Mouse (Mus musculus) C2C12 (cell line): ENCODE measurements around the gene Cpt1a. TPM values are rescaled to one million over a fixed set of nuclear protein-coding genes. Genes with fewer than 3 reads are reported as not detected.

ENCODE experiments used
- H3K27me3 ChIP-seq: one replicate; pipeline ENCODE4 v1.6.1; 2011; ENCODE audit not compliant: control insufficient read depth, insufficient read depth, insufficient read length
- H3K36me3 ChIP-seq: one replicate; pipeline ENCODE4 v1.6.1; 2011; ENCODE audit not compliant: control insufficient read depth, insufficient read depth
- H3K4me3 ChIP-seq: one replicate; pipeline ENCODE4 v1.5.1; 2011; ENCODE audit warnings: mild to moderate bottlenecking, control low read depth; ENCODE audit not compliant: poor library complexity, insufficient read depth, severe bottlenecking
- H3K79me2 ChIP-seq: one replicate; pipeline ENCODE4 v1.6.1; 2011; ENCODE audit not compliant: control insufficient read depth, insufficient read depth
- H3K79me3 ChIP-seq: one replicate; pipeline ENCODE4 v1.6.1; 2011; ENCODE audit warnings: low read depth, control low read depth
- H3ac ChIP-seq: one replicate; pipeline ENCODE3; 2011; ENCODE audit warnings: low read depth; ENCODE audit not compliant: control insufficient read depth, insufficient read length
- CEBPB ChIP-seq: IDR thresholded peaks from one replicate; pipeline ENCODE4 v1.6.1; 2011; ENCODE audit warnings: low read depth, mild to moderate bottlenecking, control low read depth, moderate library complexity
- CTCF ChIP-seq: IDR thresholded peaks from one replicate; pipeline ENCODE4 v1.5.1; 2011; ENCODE audit not compliant: control insufficient read depth, insufficient read depth, insufficient read length
- FOSL1 ChIP-seq: IDR thresholded peaks from one replicate; pipeline ENCODE4 v1.8.0; 2011; ENCODE audit warnings: mild to moderate bottlenecking, low read length; ENCODE audit not compliant: poor library complexity, insufficient read depth, severe bottlenecking
- MAX ChIP-seq: IDR thresholded peaks from one replicate; pipeline ENCODE4 v1.6.1; 2011; ENCODE audit warnings: mild to moderate bottlenecking, control low read depth
- MYOD1 ChIP-seq: IDR thresholded peaks from one replicate; pipeline ENCODE4 v1.6.1; 2011; ENCODE audit warnings: low read depth; ENCODE audit not compliant: control insufficient read depth, insufficient read length
- MYOG ChIP-seq: IDR thresholded peaks from one replicate; pipeline ENCODE4 v1.6.1; 2011; ENCODE audit not compliant: control insufficient read depth, insufficient read length; ENCODE audit errors: extremely low read depth
- USF1 ChIP-seq: IDR thresholded peaks from one replicate; pipeline ENCODE4 v1.6.1; 2011; ENCODE audit warnings: low read depth, mild to moderate bottlenecking, control low read depth, moderate library complexity
- polyA plus RNA-seq: library from polyadenylated mRNA; unstranded; fragments of >200 nt; fragmentation: generic; extraction: Trizol; gene quantifications from one replicate; pipeline ENCODE4 v1.2.1, GENCODE M21; 2012; ENCODE audit warnings: missing spikeins

Gene Cpt1a
- polyA plus RNA-seq, 1 experiment = 56.7 TPM

GRCm38 (mm10) chr19:3353415-3354111 lies 31.4 kb downstream of the Cpt1a start:
- Histone ChIP-seq H3K79me2 (no peaks in the 10 kb centered on the region), H3K79me3 (no peaks in the 10 kb centered on the region), H3K36me3 (peaks cover 15% of the 10 kb centered on the region), H3ac (no peak overlapping the region), H3K27me3 (no peaks in the 10 kb centered on the region), H3K4me3 (no peak overlapping the region)
- TF ChIP-seq MAX (no peak), MYOG (no peak), CEBPB (no peak), FOSL1 (no peak), MYOD1 (no peak), USF1 (no peak), CTCF (no peak)

GRCm38 (mm10) chr19:3355096-3355495 lies 33.0 kb downstream of the Cpt1a start:
- Histone ChIP-seq H3K4me3 (no peak overlapping the region), H3K36me3 (peaks cover 21% of the 10 kb centered on the region), H3K79me2 (no peaks in the 10 kb centered on the region), H3ac (no peak overlapping the region), H3K79me3 (no peaks in the 10 kb centered on the region), H3K27me3 (no peaks in the 10 kb centered on the region)
- no peak for TF ChIP-seq FOSL1
- TF ChIP-seq CTCF = peak; percentile 14

DNA sequence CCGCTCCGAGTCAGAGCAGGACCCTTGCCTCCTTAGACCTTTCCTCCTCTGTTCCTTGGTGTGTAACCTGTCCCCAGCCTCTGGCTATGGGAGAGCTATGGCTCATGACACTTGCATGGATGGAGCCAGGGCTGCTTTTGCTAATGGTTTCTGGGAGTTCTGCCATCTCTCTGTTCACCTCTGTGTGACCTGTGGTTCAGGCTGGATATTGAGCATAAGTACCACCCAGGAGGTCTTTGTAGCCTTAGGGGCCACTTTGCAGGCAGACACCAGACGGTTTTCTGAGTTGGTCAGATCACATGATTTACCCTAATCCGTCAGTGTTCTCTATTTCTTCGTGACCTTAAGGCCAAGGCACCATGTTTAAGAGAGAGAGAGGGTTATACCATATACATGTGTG lies 34.4 kb downstream of the Cpt1a start:
- peaks cover 23% of the 10 kb centered on the region for H3K36me3 ChIP-seq

GRCm38 (mm10) chr19:3357620-3358019 lies 35.5 kb downstream of the Cpt1a start:
- Histone ChIP-seq H3K79me2 (no peaks in the 10 kb centered on the region), H3K36me3 (peaks cover 30% of the 10 kb centered on the region), H3K27me3 (no peaks in the 10 kb centered on the region), H3K79me3 (no peaks in the 10 kb centered on the region), H3ac (no peak overlapping the region), H3K4me3 (no peak overlapping the region)
- TF ChIP-seq USF1 (no peak), CTCF (no peak), FOSL1 (no peak)

More for the DNA sequence above, 34.4 kb downstream of the Cpt1a start:
- TF ChIP-seq CEBPB (no peak), FOSL1 (no peak), MYOG (no peak), MYOD1 (no peak), MAX (no peak), CTCF (no peak), USF1 (no peak)
- Histone ChIP-seq H3K79me3 (no peaks in the 10 kb centered on the region), H3ac (no peak overlapping the region), H3K79me2 (no peaks in the 10 kb centered on the region), H3K27me3 (no peaks in the 10 kb centered on the region), H3K4me3 (no peak overlapping the region)

- no peak overlapping the region for H3ac ChIP-seq
- H3K27me3 ChIP-seq = no peaks in the 10 kb centered on the region
- H3K36me3 ChIP-seq = peaks cover 43% of the 10 kb centered on the region
- H3K79me3 ChIP-seq = no peaks in the 10 kb centered on the region
- H3K79me2 ChIP-seq = no peaks in the 10 kb centered on the region
- H3K4me3 ChIP-seq = no peak overlapping the region
- TF ChIP-seq FOSL1 (no peak), USF1 (no peak), MYOG (no peak), MAX (no peak), CEBPB (no peak), CTCF (no peak), MYOD1 (no peak)
Observed at GRCm38 (mm10) chr19:3359841-3360588, 37.9 kb downstream of the Cpt1a start.

GRCm38 (mm10) chr19:3363510-3363909 lies 41.4 kb downstream of the Cpt1a start:
- TF ChIP-seq FOSL1 = no peak
- TF ChIP-seq CEBPB = no peak
- TF ChIP-seq CTCF = no peak
- no peak for TF ChIP-seq MAX
- no peak for TF ChIP-seq MYOG
- TF ChIP-seq USF1 = no peak
- no peak for TF ChIP-seq MYOD1
- Histone ChIP-seq H3K4me3 (no peak overlapping the region), H3K36me3 (peaks cover 66% of the 10 kb centered on the region), H3K79me3 (no peaks in the 10 kb centered on the region), H3K79me2 (no peaks in the 10 kb centered on the region), H3K27me3 (no peaks in the 10 kb centered on the region), H3ac (no peak overlapping the region)
